Mouse (Mus musculus) left cerebral cortex, postnatal 25 days (tissue): ENCODE measurements at regions not wholly inside any gene's neighbourhood (a gene's known extent, or its start where the extent isn't known, plus 50 kb on each side); places are given as distances from the start of the nearest gene placed in this dataset.
A peak's percentile ranks its signal among the peaks of the same experiment; 100 is the strongest.

Experiments
- DNase-seq, 2 experiments: peaks; one replicate each; pipeline ENCODE4 v3.0.0; 2022; ENCODE audit warnings: low spot score in 2 of 2, mixed read lengths in 1 of 2
- intact Hi-C: fragments of 180-260 bp; cut with DNase I; formaldehyde crosslinking; loops from one replicate; pipeline ENCODE4 v1.15.1; 2025

DNA sequence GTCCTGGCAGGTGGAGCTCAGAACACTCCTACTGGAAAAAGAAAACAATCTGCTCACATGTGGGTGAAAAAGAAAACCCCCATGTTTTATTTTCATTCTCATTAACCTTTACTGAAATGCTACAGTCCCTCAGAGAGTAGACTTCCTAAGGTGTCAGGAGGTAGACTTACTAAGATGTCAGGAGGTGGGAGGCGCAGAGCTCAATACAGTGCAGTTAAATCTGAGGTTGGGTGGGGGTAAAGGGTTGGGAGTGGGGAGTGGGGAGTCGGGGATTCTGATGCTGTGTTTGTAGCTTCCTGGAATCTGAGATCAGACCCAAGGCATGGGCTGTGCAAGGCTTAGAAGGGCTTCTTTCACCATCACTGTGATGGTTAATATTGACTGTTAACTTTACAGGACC, 149.6 kb upstream of the Sstr4 start:
- no peak for DNase-seq
- intact Hi-C loops: no loop called here

DNA sequence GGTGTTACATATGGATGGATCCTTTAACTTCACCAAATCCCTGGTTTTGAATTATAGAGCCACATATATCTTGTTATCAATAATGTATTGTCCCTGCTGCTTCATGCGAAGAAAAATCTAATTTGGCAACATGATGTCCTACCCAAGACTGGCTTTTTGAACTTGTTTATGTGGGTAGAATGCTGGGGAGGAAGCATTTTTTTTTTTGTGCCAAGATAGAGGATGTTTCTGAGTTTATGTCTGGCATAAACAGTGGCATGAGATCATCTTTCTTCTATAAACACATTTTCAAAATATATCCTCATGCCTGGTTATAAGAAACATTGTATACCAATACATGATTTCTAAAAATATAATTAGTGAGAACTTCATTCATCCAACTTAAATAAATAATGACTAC, 144.2 kb upstream of the Sstr4 start:
- intact Hi-C loops: no loop called here
- no peak for DNase-seq

DNA sequence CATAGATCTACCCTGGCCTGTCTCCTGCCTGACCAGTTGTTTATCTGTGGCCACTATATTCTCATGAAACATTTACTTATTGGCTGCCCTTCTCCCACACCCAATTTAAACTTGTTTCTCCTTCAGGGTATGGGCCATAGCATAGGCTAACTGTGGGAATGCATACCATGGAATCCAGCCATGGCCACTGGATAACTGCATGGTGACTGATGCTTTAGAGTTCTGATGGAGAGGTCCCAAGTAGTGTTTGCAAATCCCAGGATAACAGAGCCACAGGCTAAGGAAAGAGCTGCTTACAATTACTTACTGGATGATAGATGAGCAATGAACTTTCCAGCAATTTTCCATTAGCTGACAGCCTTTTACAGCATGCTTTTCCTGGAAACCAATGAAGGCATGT, 139.5 kb upstream of the Sstr4 start:
- no peak for DNase-seq
- intact Hi-C loops: no loop called here

DNA sequence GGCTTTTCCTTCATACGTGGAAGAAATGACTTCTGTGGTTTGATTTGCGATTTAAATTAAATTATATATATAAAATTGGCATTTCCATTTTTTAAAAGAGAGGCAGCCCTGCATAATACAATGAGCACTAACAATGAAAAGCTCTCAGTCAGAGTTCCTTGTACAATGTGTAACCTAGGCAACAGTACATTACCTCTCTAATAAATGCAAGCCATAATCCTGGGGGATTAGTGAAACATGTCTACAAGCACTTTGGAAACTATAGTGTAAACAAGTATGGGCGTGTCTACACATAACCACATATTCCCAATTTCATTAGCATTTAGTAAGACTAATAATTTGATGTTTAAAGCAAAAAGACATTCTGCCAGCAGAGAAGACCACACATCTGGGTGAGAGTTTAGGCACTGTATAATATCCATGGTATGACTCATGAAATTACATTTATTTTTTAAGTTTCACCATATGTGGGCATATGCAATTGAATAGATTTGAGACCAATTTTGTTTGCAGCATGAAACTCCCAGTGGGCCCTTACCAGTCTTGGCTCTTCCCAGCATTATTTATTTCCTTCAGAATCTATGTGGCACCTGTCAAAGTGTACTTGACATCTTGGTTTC, 130.9 kb upstream of the Sstr4 start:
- intact Hi-C loops: no loop called here
- DNase-seq: no peak

DNA sequence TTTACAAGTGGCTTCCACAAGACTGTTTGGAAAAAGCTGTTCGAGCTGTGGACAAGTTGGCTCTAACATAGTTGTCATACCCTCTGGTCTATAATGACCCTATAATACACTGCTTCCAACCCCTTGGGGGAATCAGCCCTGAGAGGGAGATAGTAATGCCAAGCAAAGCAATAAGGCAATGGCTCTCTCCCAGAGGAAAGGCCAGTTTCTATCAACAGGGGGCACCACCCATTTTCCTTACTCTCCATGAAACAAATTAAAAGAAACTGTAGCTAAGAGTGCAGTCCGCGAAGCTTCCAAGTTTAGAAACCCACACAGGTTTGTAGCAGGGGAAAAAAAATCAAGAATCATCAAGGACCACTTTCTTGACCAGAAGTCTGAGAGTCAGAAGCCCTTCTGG, 115.9 kb upstream of the Sstr4 start:
- DNase-seq: no peak

DNA sequence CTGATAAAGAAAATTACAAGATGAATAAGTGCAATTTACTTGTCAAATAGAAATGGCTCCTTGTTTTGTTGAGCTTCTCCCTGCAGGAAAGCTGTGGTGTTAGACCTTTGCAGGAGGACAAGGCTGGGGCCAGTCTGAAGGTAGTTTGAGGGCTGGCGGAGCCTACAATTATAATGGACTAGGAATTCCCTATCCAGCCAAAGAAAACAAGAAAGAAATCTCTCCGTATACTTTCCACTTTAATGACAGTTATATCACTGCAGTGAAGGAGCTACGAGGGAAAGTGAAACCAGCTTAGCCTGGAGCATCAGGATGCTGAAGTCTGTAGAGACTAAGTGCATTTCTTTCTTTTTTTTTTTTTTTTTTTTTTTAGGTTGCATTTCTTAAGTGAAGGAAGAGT, 104.8 kb upstream of the Sstr4 start:
- intact Hi-C loops: no loop called here
- DNase-seq: no peak

More for the DNA sequence above, 115.9 kb upstream of the Sstr4 start:
- intact Hi-C loops: no loop called here

DNA sequence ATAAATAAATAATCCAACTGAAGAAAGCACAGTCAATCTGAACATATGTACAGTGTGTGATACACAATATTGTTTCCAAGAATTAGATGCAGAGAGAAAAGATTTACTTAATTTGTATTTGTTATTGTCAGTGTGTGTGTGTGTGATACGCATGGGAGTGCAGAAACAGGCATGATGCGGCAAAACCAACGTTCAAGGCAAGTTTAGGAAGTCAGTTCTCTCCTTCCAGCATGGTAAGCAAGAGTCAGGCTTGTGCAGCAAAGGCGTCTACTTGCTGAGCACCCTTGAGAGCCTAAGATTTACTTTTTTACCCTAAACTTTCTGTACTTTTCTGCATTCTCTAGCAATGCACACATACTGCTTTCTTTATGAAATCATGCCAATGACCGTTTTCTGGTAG, 102.7 kb upstream of the Sstr4 start:
- intact Hi-C loops: no loop called here
- DNase-seq: no peak

DNA sequence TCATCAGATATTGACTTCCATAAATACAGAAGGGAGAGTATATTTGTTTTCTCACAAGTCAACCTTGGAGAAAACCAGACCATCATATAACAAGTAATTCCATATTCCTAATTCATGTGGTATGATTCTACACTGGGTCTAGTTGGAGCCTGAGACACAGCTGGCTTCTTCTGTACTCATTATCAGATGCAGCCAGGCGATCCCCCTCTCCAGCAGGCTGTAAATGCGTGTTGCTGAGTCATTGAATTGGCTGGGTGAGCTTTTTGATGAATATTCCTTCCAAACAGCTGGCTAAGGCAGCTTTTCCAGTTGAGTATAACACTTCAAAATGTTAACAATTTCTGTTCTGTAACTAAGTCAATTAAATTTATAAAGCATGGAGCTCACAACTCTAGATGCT, 102.2 kb upstream of the Sstr4 start:
- peak; percentile 14 to 49 for DNase-seq
- intact Hi-C loops: no loop called here

DNA sequence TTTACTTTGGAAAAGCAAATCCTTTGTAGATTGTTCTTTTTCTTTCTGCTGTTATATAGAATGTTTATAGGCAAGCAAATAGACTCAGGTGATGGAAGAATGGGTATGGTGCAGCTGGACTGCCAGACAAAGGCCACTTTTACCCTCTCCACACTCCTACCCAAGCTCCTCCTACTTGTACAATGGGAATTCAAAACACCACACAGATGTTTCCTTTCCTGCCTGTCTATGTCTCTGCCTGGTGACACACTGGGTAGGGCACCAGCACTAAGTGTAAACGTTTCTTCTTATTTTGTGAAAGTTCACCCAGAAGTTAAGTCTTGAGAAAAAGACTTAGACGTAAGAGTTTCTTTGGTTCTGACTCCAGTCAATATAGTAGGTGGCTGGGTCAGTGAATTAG, 94.3 kb upstream of the Sstr4 start:
- no peak for DNase-seq
- intact Hi-C loops: no loop called here

DNA sequence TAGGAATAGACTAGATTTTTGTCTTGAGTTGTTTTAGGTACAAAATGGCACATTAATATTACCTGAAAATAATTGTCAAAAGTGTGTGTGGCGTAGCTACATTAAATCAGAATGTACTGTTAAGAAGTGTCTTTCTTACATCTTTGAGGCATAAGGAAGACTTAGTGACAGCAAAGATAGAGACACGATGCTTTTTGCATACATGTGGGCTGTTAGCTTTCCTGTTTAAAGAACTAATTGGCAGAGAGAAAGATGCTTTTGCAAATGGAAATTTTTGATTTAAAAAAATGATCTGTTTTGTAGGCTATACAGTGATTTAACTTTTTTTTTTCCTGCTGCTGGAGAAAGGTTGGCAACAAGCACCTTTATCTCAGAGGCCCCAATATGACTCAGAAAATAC, 82.9 kb upstream of the Sstr4 start:
- intact Hi-C loops: no loop called here
- peak in 1 of 2 experiments; percentile 39 for DNase-seq

DNA sequence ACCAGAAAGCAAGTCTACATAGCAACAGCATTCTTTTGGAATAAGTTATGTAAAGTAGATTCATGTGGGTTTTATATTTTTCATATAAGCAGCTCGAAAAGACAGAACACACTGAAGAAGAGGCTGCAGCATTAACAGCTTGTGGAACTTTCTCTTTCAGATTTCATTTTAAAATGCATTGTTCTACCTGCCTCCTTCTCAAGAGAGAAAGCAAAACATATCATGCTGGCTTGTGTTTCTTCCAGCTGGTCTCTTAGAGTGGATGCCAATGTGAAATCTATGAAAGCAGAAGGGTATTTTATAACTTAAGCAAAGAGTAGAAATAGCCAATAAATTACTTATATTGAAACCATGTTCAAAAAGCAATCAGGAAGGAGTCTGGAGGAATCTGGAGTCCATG, 74.2 kb upstream of the Sstr4 start:
- DNase-seq: peak in 1 of 2 experiments; percentile 44
- intact Hi-C loops: no loop called here

DNA sequence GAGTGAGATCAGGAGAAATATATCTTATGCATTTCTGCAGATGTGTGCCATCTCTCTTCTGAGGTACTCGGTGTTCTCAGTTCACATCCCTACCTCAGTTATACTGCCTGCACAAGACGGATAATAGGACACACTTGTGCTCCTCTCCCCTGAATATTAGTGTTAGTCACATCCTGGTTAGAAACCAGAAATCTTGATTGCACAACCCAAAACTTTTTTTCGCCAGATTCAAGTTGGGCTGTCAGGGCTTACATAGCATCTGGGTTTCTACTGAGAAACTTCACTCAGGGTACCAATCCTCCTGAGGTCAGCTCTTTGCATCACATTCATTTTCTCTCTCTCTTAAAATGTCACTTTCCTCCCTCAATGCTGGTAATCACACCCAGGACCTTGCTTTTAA, 69.8 kb upstream of the Sstr4 start:
- intact Hi-C loops: loop anchor here (1.0 kb wide), 1 partner anchor 70 kb away; the partner anchor contains the start of gene Sstr4
- DNase-seq: no peak

DNA sequence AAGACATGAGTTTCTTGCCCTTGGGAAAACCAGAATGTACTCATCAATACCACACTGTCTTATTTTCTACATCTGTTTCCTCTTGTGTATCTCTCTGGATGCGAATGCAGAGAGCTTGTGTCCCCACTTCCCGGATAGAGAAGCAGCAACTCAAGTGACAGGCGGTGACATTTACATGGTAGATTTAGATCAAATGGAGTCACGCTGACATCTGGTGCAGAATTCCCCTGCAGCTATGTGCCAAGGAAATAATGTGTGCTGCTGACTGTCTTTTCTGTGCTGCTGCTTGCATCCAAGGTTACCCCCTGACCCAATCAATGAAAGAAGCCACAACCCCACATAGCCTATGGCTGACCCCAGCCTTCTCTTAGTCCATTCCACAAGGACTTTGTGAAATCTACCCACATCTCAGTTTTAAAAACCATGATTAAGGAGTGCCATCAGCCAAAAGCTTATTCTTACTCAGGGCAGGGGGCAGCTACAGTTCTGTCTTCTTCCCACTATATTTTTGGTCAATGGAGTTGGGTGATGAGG, 69.2 kb upstream of the Sstr4 start:
- DNase-seq: peak in 1 of 2 experiments; percentile 51
- intact Hi-C loops: loop anchor here (1.0 kb wide), 1 partner anchor 69 kb away; the partner anchor contains the start of gene Sstr4

DNA sequence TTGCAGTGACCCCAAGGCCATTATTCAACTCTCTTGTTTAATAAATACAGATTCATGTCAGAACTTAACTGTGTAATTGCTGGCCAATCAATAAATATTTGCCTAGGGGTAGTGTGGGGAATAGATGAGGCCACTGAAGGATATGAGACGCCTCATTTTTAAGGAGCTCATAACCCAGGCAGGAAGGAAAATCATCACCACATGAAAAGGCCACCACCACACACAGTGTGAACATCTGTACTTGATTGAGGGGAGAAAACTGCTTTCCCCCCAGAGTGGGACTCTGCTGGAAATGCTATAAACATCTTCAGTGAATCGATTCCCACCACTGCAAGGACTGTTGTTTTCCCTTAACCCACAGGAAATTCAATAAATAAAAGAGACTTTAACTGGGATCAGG, 68.7 kb upstream of the Sstr4 start:
- intact Hi-C loops: no loop called here
- no peak for DNase-seq

DNA sequence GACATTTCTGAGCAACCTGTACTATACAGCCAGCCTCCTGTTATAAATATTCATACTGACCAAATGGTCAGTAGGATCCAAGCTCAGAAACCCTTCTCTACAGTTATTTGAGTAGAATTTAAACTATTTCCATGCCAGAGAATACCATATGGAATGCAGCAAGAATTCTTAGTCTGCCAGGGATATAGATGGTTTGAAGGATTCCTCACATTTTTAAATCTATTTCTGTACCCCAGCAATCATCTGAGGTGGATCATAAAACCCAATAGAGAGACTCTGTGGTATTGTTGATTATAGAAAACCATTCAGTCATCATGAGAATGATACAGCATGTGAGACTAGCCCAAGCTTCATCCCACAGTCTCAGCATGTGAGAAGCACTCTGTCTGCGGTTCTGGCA, 67.6 kb upstream of the Sstr4 start:
- intact Hi-C loops: no loop called here
- DNase-seq: no peak

DNA sequence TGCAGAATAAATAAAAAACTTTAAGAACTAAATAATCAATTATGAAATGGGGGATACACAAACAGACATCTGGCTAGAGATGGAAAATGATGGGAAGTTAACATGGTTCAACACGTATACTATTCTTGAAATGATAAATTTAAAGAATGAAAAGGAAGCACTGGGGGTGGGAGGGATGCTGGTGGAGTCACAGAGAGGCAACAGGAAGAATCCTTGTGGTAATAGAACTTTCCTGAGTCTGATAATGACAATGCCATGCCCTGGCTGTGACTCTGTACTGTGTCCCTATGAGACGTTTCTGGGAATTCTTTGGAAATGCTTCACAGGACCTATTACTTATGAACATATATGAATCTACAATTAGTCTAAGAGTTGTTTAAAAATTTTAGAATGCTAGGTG, 64.8 kb upstream of the Sstr4 start:
- intact Hi-C loops: no loop called here
- no peak for DNase-seq

DNA sequence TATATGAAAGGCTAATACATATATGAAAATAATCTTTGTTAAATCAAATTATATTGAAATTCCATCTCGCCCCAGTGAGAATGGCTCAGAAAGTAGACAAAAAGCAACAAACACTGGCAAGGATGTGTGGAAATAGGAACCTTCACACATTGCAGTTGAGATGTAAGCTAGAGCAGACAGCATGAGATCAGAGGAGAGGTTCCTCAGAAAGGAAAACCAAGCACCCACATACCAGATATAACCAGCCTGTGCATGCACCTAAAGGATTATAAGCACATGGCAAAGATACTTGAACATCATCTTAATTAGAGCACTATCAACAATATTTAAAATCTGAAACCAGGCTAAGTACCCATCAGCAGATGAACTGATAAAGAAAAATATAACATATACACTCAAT, 60.6 kb upstream of the Sstr4 start:
- DNase-seq: peak in 1 of 2 experiments; percentile 45
- intact Hi-C loops: no loop called here

DNA sequence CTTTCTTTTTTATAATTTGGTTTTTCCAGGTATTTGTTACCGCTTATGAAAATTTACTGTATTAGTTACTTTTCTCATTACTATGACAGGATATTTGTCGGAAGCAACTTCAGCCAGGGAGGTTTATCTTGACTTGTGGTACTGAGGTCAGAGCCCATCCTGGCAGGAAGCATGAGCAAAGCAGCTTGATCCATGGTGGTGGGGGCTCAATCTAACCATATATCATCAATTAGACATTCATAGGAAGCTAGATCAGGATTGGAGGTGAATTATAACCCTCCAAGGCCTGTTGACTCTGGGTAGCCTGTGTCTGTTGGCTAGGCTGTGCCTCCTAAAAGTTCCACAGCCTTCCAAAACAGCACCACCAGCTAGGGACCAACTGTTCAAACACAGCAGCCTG, 58.5 kb upstream of the Sstr4 start:
- intact Hi-C loops: no loop called here
- no peak for DNase-seq

DNA sequence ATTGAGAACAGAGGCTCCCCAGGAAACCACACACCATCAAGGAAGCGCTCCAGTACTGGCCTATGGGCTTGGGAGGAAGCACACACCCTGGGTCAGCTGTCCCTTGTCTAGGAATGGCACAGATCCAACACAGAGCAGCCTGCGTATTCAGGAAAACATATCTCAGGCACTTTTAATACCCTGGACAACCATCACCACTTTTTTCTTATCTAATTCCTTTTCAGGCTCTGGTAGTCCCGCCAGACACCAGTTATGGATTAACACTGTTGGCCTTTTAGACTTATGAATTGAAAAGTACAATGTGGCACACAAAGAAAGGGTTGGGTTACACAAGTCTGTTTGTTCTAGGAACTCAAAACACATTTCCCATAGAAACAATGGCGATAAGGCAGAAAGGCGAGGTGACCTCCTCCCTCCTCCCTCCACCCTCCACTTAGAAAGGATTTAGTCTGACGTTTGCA, 56.8 kb upstream of the Sstr4 start:
- DNase-seq: no peak
- intact Hi-C loops: no loop called here

DNA sequence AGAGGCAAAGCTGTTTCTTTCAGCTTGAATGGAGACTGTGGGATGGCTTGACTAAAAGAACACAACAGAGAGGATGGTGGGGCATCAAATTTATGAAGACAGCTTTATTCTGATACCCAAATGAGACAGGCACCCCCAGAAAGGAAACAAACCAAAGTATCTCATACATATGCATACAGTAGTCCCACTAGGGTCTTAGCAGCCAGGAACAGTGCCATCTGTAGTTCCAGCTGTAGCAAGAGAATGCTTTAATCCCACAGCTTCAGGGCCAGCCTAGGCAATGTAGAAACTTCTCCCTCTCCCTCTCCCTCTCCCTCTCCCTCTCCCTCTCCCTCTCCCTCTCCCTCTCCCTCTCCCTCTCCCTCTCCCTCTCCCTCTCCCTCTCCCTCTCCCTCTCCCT, 56.2 kb upstream of the Sstr4 start:
- intact Hi-C loops: no loop called here

DNA sequence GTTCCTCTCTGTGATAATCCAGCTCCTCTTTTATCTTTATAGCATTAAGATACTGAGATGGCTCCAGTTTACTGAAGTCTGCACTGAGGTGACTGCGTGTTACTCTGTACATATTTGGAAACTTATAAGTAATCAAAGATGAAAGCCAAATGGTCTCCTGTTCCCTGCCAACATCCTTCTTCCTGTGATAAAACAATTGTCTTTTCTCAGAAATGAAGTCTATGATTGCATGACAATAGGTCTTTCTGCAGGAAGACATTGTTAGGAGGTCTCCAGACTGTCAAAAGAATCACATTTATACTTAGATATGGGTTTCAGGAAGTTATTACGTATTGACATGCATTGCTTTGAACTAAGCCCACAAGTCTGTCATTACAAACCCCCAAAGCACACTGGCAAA, 51.0 kb upstream of the Sstr4 start:
- intact Hi-C loops: no loop called here
- DNase-seq: no peak

More for the DNA sequence above, 56.2 kb upstream of the Sstr4 start:
- peak in 1 of 2 experiments; percentile 22 for DNase-seq
